Mouse (Mus musculus) spleen, postnatal 36 days (tissue): ENCODE measurements around the gene Olfr70.

ENCODE experiments used
- DNase-seq, 2 experiments: peaks; one replicate each; pipeline ENCODE4 v3.0.0; 2022; ENCODE audit warnings: low spot score in 2 of 2, mixed read lengths in 1 of 2

The Olfr70 gene

GRCm38 (mm10) chr4:43711821-43712220 is 11.2 kb upstream of the Olfr70 start:
- peak; percentile 20 to 40 for DNase-seq

GRCm38 (mm10) chr4:43709869-43710268 is 9.3 kb upstream of the Olfr70 start, which contains the start of gene Olfr71:
Gene Olfr71 (minus strand): TSS chr4:43710255.
- no peak for DNase-seq

- no peak for DNase-seq
Measured at GRCm38 (mm10) chr4:43705991-43706390, 5.4 kb upstream of the Olfr70 start.

- no peak for DNase-seq
Measured at GRCm38 (mm10) chr4:43703851-43704250, 3.2 kb upstream of the Olfr70 start.

- no peak for DNase-seq
Measured at GRCm38 (mm10) chr4:43703439-43703838, 2.8 kb upstream of the Olfr70 start.

GRCm38 (mm10) chr4:43696561-43696960 is 4.0 kb downstream of the Olfr70 start:
- DNase-seq = no peak

- no peak for DNase-seq
Measured at GRCm38 (mm10) chr4:43695249-43695671, 5.3 kb downstream of the Olfr70 start.

GRCm38 (mm10) chr4:43694439-43695248 is 6.0 kb downstream of the Olfr70 start:
- no peak for DNase-seq

GRCm38 (mm10) chr4:43693806-43694241 is 6.8 kb downstream of the Olfr70 start:
- no peak for DNase-seq

- no peak for DNase-seq
Measured at GRCm38 (mm10) chr4:43691026-43691425, 9.6 kb downstream of the Olfr70 start.

- no peak for DNase-seq
Measured at GRCm38 (mm10) chr4:43690021-43690420, 10.6 kb downstream of the Olfr70 start.

GRCm38 (mm10) chr4:43679416-43680043 is 21.1 kb downstream of the Olfr70 start:
- no peak for DNase-seq

GRCm38 (mm10) chr4:43678541-43678940 is 22.1 kb downstream of the Olfr70 start:
- DNase-seq = no peak

- DNase-seq = no peak
Measured at GRCm38 (mm10) chr4:43675608-43676007, 25.0 kb downstream of the Olfr70 start.

GRCm38 (mm10) chr4:43674974-43675373 is 25.6 kb downstream of the Olfr70 start:
- no peak for DNase-seq

- no peak for DNase-seq
Measured at GRCm38 (mm10) chr4:43673703-43674102, 26.9 kb downstream of the Olfr70 start.

GRCm38 (mm10) chr4:43672070-43672469 is 28.5 kb downstream of the Olfr70 start:
- DNase-seq = peak; percentile 60 to 78

GRCm38 (mm10) chr4:43669428-43669794 is 31.2 kb downstream of the Olfr70 start:
- DNase-seq = peak in 1 of 2 experiments; percentile 41

GRCm38 (mm10) chr4:43668782-43669427 is 31.7 kb downstream of the Olfr70 start, which contains the start of the genes Tmem8b and Fam221b:
Gene Tmem8b (plus strand): TSS chr4:43668971.
Gene Fam221b (minus strand): TSS chr4:43669145.
- DNase-seq = peak; percentile 87 to 88

GRCm38 (mm10) chr4:43666412-43666811 is 34.2 kb downstream of the Olfr70 start:
- no peak for DNase-seq

GRCm38 (mm10) chr4:43657146-43657545 is 43.5 kb downstream of the Olfr70 start:
- DNase-seq = no peak
